Mouse (Mus musculus): ENCODE data around the gene Gm11564.
"Not testable (repeated sequence)": the region's sequence is repeated elsewhere in the genome, so short reads cannot be mapped to it uniquely, and the experiment has no call there.

DNA sequence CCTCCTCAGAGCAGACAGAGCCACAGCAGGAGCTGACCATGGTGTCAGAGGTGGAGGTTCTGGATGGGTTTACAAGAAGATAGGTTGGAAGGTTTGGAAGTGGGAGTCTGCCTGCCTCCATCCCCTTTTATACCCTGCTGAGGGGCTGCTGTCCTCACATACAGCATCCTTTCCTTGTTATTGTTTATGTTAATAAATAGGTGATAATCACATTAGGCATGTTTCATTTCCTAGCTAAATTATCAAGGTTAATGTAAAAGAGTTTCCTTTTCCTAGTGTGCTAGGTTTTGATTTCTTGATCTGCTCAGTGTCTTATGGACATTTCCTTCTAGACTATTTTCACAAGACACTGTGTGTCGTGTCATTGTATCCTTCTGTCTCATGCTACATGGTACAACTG, 11.1 kb downstream of the Gm11564 start, which contains the start of gene Gm11554:
- not testable (repeated sequence) for TF ChIP-seq CTCF (IDR thresholded peaks at IDR 0.05; ENCODE audit: low read depth, low read length); POLR2A (IDR thresholded peaks at IDR 0.05; ENCODE audit: borderline replicate concordance, low read depth, low read length)

Data from bone marrow macrophage, adult 2 months (primary cell).